Mouse (Mus musculus): Measurements from ENCODE around the gene Map3k7cl.

Map3k7cl gene

GRCm38 (mm10) chr16:87644111-87644770 lies 91.1 kb downstream of the Map3k7cl start:
- no peak for DNase-seq
